Mouse (Mus musculus) spleen, adult 2 months (tissue): ENCODE results near the gene Foxo1. TPM values are rescaled to one million over a fixed set of nuclear protein-coding genes. Genes with fewer than 3 reads are reported as not detected.

Experiments
- DNase-seq, 2 experiments: peaks; one replicate each; pipeline versions ENCODE4 v3.0.0 to v3.0.0-alpha.2; 2012 to 2021; ENCODE audit warnings: low spot score in 2 of 2, low read depth in 1 of 2
- H3K27ac ChIP-seq: fragments of 200-500 bp; 2 replicates; pipeline ENCODE4 v1.5.1; 2012; ENCODE audit warnings: low read length, inconsistent platforms; ENCODE audit not compliant: insufficient read depth
- H3K27me3 ChIP-seq: fragments of 200-500 bp; 2 replicates; pipeline ENCODE4 v1.6.1; 2012; ENCODE audit warnings: mild to moderate bottlenecking, moderate library complexity, low read length, inconsistent platforms; ENCODE audit not compliant: control insufficient read depth, insufficient read depth
- H3K36me3 ChIP-seq: fragments of 200-500 bp; 2 replicates; pipeline ENCODE4 v1.6.1; 2012; ENCODE audit warnings: mild to moderate bottlenecking, low read length, inconsistent platforms; ENCODE audit not compliant: control insufficient read depth, insufficient read depth
- H3K4me1 ChIP-seq: fragments of 200-500 bp; 2 replicates; pipeline ENCODE4 v1.6.1; 2011; ENCODE audit warnings: inconsistent platforms; ENCODE audit not compliant: control insufficient read depth, insufficient read depth, insufficient read length
- H3K4me3 ChIP-seq: fragments of 200-500 bp; 2 replicates; pipeline ENCODE4 v1.5.1; 2011; ENCODE audit warnings: mild to moderate bottlenecking, inconsistent platforms; ENCODE audit not compliant: insufficient read depth, insufficient read length; ENCODE audit errors: extremely low read depth
- CTCF ChIP-seq: fragments of 200-500 bp; IDR thresholded peaks from 2 replicates; pipeline ENCODE4 v1.5.1; 2011; ENCODE audit warnings: mild to moderate bottlenecking, inconsistent platforms; ENCODE audit not compliant: insufficient read depth, insufficient read length, insufficient replicate concordance; ENCODE audit errors: extremely low read depth
- POLR2A ChIP-seq: fragments of 200-500 bp; IDR thresholded peaks from 2 replicates; pipeline ENCODE4 v1.6.1; 2011; ENCODE audit warnings: low read depth, low read length, inconsistent platforms
- WGBS: fragments of 180-500 bp; shearing (Covaris S2); methylation state at CpG from one replicate; pipeline ENCODE4 v1.1.7; 2018; 5-methylcytosine and 5-hydroxymethylcytosine counted together
- polyA plus RNA-seq: library from polyadenylated mRNA; depleted of rRNA; stranded (reverse); fragments of >200 nt; gene quantifications from 2 replicates; pipeline ENCODE4 v1.2.3, GENCODE M21; 2012

The Foxo1 gene
- polyA plus RNA-seq, 1 experiment, result 21.3 TPM

DNA sequence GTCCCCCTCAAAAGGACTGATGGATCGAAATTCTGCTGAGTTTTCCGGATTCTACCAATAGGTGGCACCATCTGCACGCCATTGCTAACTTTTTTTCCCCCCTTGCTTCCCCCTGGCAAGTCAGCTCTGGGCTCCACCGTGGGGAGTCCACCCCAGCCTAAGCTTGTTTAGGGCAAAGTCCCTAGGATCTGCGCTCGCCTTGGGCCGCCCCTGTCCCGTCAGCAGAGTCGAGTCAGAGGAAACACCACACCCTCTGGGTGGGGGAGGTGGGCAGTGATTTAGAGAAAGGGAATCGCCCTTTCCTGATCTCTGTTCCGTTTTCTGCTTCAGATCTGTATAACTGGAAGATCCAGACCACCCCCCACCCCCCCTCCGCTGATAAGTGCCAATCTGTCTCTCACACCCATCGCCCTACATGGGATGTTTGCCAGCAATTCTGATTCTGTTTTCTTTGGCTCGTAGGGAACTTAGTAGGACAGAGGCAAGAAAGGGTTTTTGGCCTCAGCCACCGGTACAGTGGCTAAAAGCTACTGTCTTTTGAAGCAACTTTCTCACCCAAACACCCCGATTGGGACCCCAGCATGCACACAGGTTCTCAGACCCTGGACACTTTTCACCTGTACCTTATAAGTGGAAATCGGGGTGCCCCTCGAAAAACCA is 10.2 kb upstream of the Foxo1 start:
- Histone ChIP-seq H3K27ac (no peak overlapping the region), H3K27me3 (no peaks in the 10 kb centered on the region), H3K36me3 (no peaks in the 10 kb centered on the region), H3K4me3 (peak overlapping the region; percentile 8; the same call in 1 of the 2 replicates), H3K4me1 (peaks cover 3% of the 10 kb centered on the region; the same call in 1 of the 2 replicates)
- no peak for TF ChIP-seq POLR2A
- peak; percentile 64; the same call in 1 of the 2 replicates for TF ChIP-seq CTCF
- peak in 1 of 2 experiments; percentile 28 for DNase-seq
- WGBS, result 21% methylated on average over 18 of the region's 18 CpGs

DNA sequence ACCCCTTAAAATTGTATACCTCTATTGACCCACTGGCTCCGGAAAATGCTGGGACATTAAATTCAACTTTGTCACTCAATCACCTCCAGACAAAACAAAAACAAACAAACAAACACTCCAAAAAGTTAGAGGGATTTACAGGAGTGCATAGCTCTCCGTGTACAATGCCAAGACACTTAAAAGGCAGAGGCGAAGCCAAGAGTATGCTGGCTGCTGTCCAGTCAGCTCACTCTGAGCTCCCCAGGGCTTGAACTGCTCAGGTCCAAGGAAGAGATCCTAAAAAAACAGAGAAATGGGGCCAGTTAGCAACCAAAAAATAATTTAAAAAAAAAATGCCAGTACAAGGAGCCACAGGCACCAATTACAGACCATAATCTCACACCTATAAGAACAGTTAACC is 9.6 kb upstream of the Foxo1 start:
- Histone ChIP-seq H3K27ac (no peak overlapping the region), H3K36me3 (no peaks in the 10 kb centered on the region), H3K4me3 (no peak overlapping the region), H3K4me1 (peaks cover 3% of the 10 kb centered on the region; the same call in 1 of the 2 replicates), H3K27me3 (no peaks in the 10 kb centered on the region)
- TF ChIP-seq POLR2A, result no peak
- TF ChIP-seq CTCF, result no peak
- 76% methylated on average over 3 of the region's 3 CpGs for WGBS
- DNase-seq, result no peak

GRCm38 (mm10) chr3:52262431-52263161 is 5.5 kb upstream of the Foxo1 start:
- DNase-seq, result peak; percentile 68 to 79

DNA sequence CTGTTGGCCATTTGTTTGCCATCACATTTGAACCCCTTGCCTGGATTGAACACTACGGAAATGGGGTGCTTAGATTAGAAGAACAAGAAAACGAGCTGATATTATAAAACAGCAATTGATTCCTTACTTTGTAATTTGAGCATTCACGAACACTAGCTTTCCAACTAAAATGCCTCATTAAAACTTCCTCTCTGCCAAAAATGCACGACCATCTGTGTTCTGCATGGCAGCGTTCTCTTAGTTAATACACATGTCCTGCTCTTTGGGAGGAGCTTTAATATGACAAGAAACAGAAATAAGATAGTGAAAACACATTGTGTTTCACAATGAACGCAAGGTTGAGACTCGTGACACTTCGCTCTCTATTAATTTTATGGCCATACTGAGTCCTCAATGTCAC is 3.8 kb upstream of the Foxo1 start:
- no peak for DNase-seq
- Histone ChIP-seq H3K4me1 (peaks cover 10% of the 10 kb centered on the region; the same call in 1 of the 2 replicates), H3K4me3 (no peak overlapping the region), H3K27ac (no peak overlapping the region), H3K36me3 (no peaks in the 10 kb centered on the region), H3K27me3 (no peaks in the 10 kb centered on the region; the same call in 1 of the 2 replicates)
- WGBS, result 75% methylated on average over 8 of the region's 8 CpGs
- no peak for TF ChIP-seq POLR2A
- TF ChIP-seq CTCF, result no peak

More at GRCm38 (mm10) chr3:52262431-52263161, 5.5 kb upstream of the Foxo1 start:
- Histone ChIP-seq H3K36me3 (no peaks in the 10 kb centered on the region), H3K27ac (no peak overlapping the region), H3K27me3 (no peaks in the 10 kb centered on the region), H3K4me1 (peaks cover 11% of the 10 kb centered on the region; the same call in 1 of the 2 replicates), H3K4me3 (no peak overlapping the region)
- TF ChIP-seq CTCF (peak; percentile 88; the same call in 1 of the 2 replicates), POLR2A (no peak)
- 57% methylated on average over 13 of the region's 13 CpGs for WGBS

GRCm38 (mm10) chr3:52266606-52267160 is 1.5 kb upstream of the Foxo1 start:
- Histone ChIP-seq H3K27ac (peak overlapping the region; percentile 38; the same call in 1 of the 2 replicates), H3K27me3 (no peaks in the 10 kb centered on the region; the same call in 1 of the 2 replicates)

GRCm38 (mm10) chr3:52267293-52267651 is 864 bp upstream of the Foxo1 start:
- Histone ChIP-seq H3K4me1 (peaks cover 10% of the 10 kb centered on the region; the same call in 1 of the 2 replicates), H3K27me3 (no peaks in the 10 kb centered on the region; the same call in 1 of the 2 replicates), H3K4me3 (peak overlapping the region; percentile 78), H3K27ac (peak overlapping the region; percentile 91), H3K36me3 (no peaks in the 10 kb centered on the region)
- peak in 1 of 2 experiments; percentile 56 for DNase-seq
- TF ChIP-seq POLR2A (no peak), CTCF (no peak)
- 2% methylated on average over 15 of the region's 15 CpGs for WGBS

More at GRCm38 (mm10) chr3:52266606-52267160, 1.5 kb upstream of the Foxo1 start:
- no peak for DNase-seq
- Histone ChIP-seq H3K36me3 (no peaks in the 10 kb centered on the region), H3K4me1 (peaks cover 10% of the 10 kb centered on the region; the same call in 1 of the 2 replicates), H3K4me3 (no peak overlapping the region)
- WGBS, result 39% methylated on average over 17 of the region's 17 CpGs
- no peak for TF ChIP-seq CTCF
- no peak for TF ChIP-seq POLR2A
